Mouse (Mus musculus): ENCODE measurements around the gene Dazl. TPM values are rescaled to one million over a fixed set of nuclear protein-coding genes. Genes with fewer than 3 reads are reported as not detected.

Gene Dazl
- 26.9 TPM for polyA plus RNA-seq (2014; fragmentation: Illumina TruSeq; extraction: RNeasy Lipid Tissue Mini Kit (QIAGEN cat#74804))

GRCm38 (mm10) chr17:50293241-50293731, at the start of gene Dazl:
Gene Dazl (minus strand): TSS chr17:50293636.

Other genes starting within 250 kb of the Dazl start
- 6.6 TPM for gene Rftn1, start 103.0 kb downstream of the Dazl start, polyA plus RNA-seq (2014; fragmentation: Illumina TruSeq; extraction: RNeasy Lipid Tissue Mini Kit (QIAGEN cat#74804))
- gene Plcl2, start 215.8 kb upstream of the Dazl start, polyA plus RNA-seq (2014; fragmentation: Illumina TruSeq; extraction: RNeasy Lipid Tissue Mini Kit (QIAGEN cat#74804)), result 41.3 TPM